Mouse (Mus musculus): ENCODE results near the gene Twist2. TPM values are rescaled to one million over a fixed set of nuclear protein-coding genes. Genes with fewer than 3 reads are reported as not detected.

Twist2 gene
- polyA plus RNA-seq, 1 experiment: 1.5 TPM

- Histone ChIP-seq H3K27ac (ENCODE audit: insufficient read depth, low read depth, low read length) (no peak overlapping the region), H3K4me3 (ENCODE audit: insufficient read depth, low read depth, low read length) (no peak overlapping the region), H3K27me3 (replicated peaks; ENCODE audit: control insufficient read depth, insufficient read depth, low read length) (no peaks in the 10 kb centered on the region), H3K4me1 (ENCODE audit: control insufficient read depth, insufficient read depth, low read length) (no peaks in the 10 kb centered on the region), H3K36me3 (ENCODE audit: control insufficient read depth, insufficient read depth, low read length) (no peaks in the 10 kb centered on the region)
- WGBS: 91% methylated on average over 7 of the region's 7 CpGs
- no peak for TF ChIP-seq POLR2A (IDR thresholded peaks at IDR 0.05; ENCODE audit: low read depth, low read length)
- no peak for TF ChIP-seq CTCF (conservative IDR thresholded peaks at IDR 0.05; ENCODE audit: insufficient read depth, insufficient read length, low read depth, low read length)
- DNase-seq: no peak
Observed at GRCm38 (mm10) chr1:91831978-91832377, 30.7 kb downstream of the Twist2 start.

GRCm38 (mm10) chr1:91839557-91839956 lies 38.3 kb downstream of the Twist2 start:
- 56% methylated on average over 6 of the region's 6 CpGs for WGBS

DNA sequence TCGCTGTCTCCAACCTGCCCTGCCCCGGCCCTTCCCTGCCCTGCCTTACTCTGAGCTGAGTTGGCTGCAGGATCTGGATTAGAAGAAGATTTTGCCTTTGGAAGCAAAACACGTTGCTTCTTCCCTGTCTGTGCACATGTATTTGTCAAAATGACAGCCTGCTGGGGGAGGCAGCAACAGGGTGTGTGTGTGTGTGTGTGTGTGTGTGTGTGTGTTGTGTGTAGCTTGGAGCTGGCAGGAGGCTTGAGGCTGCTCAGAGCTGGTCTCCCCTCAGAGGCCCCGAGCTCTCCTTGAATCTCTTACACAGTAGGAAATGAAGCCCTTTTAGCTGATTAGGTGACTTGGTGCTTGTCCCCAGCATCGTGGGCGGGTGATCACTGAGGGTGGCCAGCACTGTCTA lies 38.7 kb downstream of the Twist2 start:
- Histone ChIP-seq H3K27me3 (replicated peaks; ENCODE audit: control insufficient read depth, insufficient read depth, low read length) (no peaks in the 10 kb centered on the region), H3K4me1 (ENCODE audit: control insufficient read depth, insufficient read depth, low read length) (no peaks in the 10 kb centered on the region), H3K36me3 (ENCODE audit: control insufficient read depth, insufficient read depth, low read length) (no peaks in the 10 kb centered on the region), H3K27ac (ENCODE audit: insufficient read depth, low read depth, low read length) (no peak overlapping the region), H3K4me3 (ENCODE audit: insufficient read depth, low read depth, low read length) (no peak overlapping the region)
- no peak for DNase-seq
- WGBS: 67% methylated on average over 6 of the region's 6 CpGs
- TF ChIP-seq POLR2A (IDR thresholded peaks at IDR 0.05; ENCODE audit: low read depth, low read length) (no peak), CTCF (conservative IDR thresholded peaks at IDR 0.05; ENCODE audit: insufficient read depth, insufficient read length, low read depth, low read length) (no peak)

More at GRCm38 (mm10) chr1:91839557-91839956, 38.3 kb downstream of the Twist2 start:
- no peak for TF ChIP-seq CTCF (conservative IDR thresholded peaks at IDR 0.05; ENCODE audit: insufficient read depth, insufficient read length, low read depth, low read length)
- TF ChIP-seq POLR2A (IDR thresholded peaks at IDR 0.05; ENCODE audit: low read depth, low read length): no peak
- Histone ChIP-seq H3K36me3 (ENCODE audit: control insufficient read depth, insufficient read depth, low read length) (no peaks in the 10 kb centered on the region), H3K27ac (ENCODE audit: insufficient read depth, low read depth, low read length) (no peak overlapping the region), H3K4me3 (ENCODE audit: insufficient read depth, low read depth, low read length) (no peak overlapping the region), H3K27me3 (replicated peaks; ENCODE audit: control insufficient read depth, insufficient read depth, low read length) (no peaks in the 10 kb centered on the region), H3K4me1 (ENCODE audit: control insufficient read depth, insufficient read depth, low read length) (no peaks in the 10 kb centered on the region)
- no peak for DNase-seq

DNA sequence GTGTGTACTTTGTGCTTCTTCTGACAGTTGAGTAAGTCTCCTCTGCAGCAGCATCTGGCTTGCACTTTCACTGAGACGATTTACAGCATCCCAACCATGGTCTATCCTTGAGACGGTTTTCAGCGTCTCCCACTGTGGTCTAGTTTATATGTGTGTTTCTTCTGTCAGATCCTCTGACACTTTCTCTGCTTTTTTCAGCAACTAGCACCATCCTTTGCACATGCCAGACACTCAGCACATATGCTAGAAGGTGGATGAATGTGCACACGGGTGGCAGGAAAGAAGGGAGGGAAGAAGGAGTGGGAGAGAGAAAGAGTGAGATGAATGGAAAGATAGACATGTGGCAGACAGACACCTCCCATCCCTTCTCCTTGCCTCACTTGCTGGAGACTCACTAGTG lies 43.0 kb downstream of the Twist2 start:
- 70% methylated on average over 4 of the region's 4 CpGs for WGBS
- H3K27me3 ChIP-seq (replicated peaks; ENCODE audit: control insufficient read depth, insufficient read depth, low read length): no peaks in the 10 kb centered on the region
- H3K27ac ChIP-seq (ENCODE audit: insufficient read depth, low read depth, low read length): no peak overlapping the region

DNA sequence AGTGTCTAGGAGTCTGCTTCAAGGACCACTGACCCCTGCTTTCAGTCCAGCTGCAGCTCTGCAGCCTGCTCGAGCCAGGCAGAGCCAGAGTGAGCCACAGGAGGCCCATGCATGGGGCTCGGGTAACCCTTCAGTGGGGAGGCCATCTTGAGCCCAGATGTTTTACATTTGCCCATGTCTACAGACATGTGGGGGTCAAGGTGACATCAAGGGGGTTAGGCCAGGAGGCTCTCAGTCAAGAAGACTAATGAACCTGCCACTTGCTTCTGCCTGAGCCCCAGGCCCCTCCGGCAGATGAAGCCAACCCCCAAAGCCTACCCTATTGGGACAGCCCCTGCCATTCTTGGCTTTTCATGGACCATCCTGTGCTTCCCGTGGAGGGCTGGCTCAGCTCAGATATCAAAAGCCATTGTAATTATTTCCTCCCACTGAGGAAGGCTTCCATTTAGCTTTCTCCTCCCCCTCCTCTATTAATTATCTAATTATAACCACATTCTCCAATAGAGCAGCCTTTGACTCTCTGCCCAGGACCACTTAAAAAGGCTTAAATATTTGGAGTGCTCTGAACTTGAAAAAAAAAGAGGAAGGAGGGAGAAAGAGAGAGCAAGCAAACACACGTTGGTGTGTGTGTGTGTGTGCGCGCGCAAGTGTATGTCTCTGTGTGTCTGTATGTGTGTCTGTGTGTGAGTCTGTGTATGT lies 43.6 kb downstream of the Twist2 start:
- Histone ChIP-seq H3K4me1 (ENCODE audit: control insufficient read depth, insufficient read depth, low read length) (no peaks in the 10 kb centered on the region), H3K27me3 (replicated peaks; ENCODE audit: control insufficient read depth, insufficient read depth, low read length) (no peaks in the 10 kb centered on the region), H3K4me3 (ENCODE audit: insufficient read depth, low read depth, low read length) (no peak overlapping the region), H3K36me3 (ENCODE audit: control insufficient read depth, insufficient read depth, low read length) (no peaks in the 10 kb centered on the region), H3K27ac (ENCODE audit: insufficient read depth, low read depth, low read length) (no peak overlapping the region)
- 55% methylated on average over 8 of the region's 8 CpGs for WGBS
- no peak for DNase-seq
- TF ChIP-seq CTCF (conservative IDR thresholded peaks at IDR 0.05; ENCODE audit: insufficient read depth, insufficient read length, low read depth, low read length): no peak
- no peak for TF ChIP-seq POLR2A (IDR thresholded peaks at IDR 0.05; ENCODE audit: low read depth, low read length)

More for the DNA sequence above, 43.0 kb downstream of the Twist2 start:
- TF ChIP-seq CTCF (conservative IDR thresholded peaks at IDR 0.05; ENCODE audit: insufficient read depth, insufficient read length, low read depth, low read length) (no peak), POLR2A (IDR thresholded peaks at IDR 0.05; ENCODE audit: low read depth, low read length) (no peak)
- H3K4me3 ChIP-seq (ENCODE audit: insufficient read depth, low read depth, low read length): no peak overlapping the region
- H3K4me1 ChIP-seq (ENCODE audit: control insufficient read depth, insufficient read depth, low read length): no peaks in the 10 kb centered on the region
- H3K36me3 ChIP-seq (ENCODE audit: control insufficient read depth, insufficient read depth, low read length): no peaks in the 10 kb centered on the region
- no peak for DNase-seq

GRCm38 (mm10) chr1:91845380-91845957 lies 44.2 kb downstream of the Twist2 start:
- TF ChIP-seq CTCF (conservative IDR thresholded peaks at IDR 0.05; ENCODE audit: insufficient read depth, insufficient read length, low read depth, low read length): no peak
- TF ChIP-seq POLR2A (IDR thresholded peaks at IDR 0.05; ENCODE audit: low read depth, low read length): no peak
- H3K4me1 ChIP-seq (ENCODE audit: control insufficient read depth, insufficient read depth, low read length): no peaks in the 10 kb centered on the region
- H3K27me3 ChIP-seq (replicated peaks; ENCODE audit: control insufficient read depth, insufficient read depth, low read length): no peaks in the 10 kb centered on the region
- no peak for DNase-seq
- H3K36me3 ChIP-seq (ENCODE audit: control insufficient read depth, insufficient read depth, low read length): no peaks in the 10 kb centered on the region
- no peak overlapping the region for H3K4me3 ChIP-seq (ENCODE audit: insufficient read depth, low read depth, low read length)
- no peak overlapping the region for H3K27ac ChIP-seq (ENCODE audit: insufficient read depth, low read depth, low read length)
- 69% methylated on average over 9 of the region's 9 CpGs for WGBS

GRCm38 (mm10) chr1:91851300-91851699 lies 50.0 kb downstream of the Twist2 start:
- H3K4me1 ChIP-seq (ENCODE audit: control insufficient read depth, insufficient read depth, low read length): no peaks in the 10 kb centered on the region
- H3K36me3 ChIP-seq (ENCODE audit: control insufficient read depth, insufficient read depth, low read length): no peaks in the 10 kb centered on the region
- H3K27ac ChIP-seq (ENCODE audit: insufficient read depth, low read depth, low read length): no peak overlapping the region
- no peak overlapping the region for H3K4me3 ChIP-seq (ENCODE audit: insufficient read depth, low read depth, low read length)
- DNase-seq: no peak
- TF ChIP-seq CTCF (conservative IDR thresholded peaks at IDR 0.05; ENCODE audit: insufficient read depth, insufficient read length, low read depth, low read length) (no peak), POLR2A (IDR thresholded peaks at IDR 0.05; ENCODE audit: low read depth, low read length) (no peak)
- 73% methylated on average over 7 of the region's 7 CpGs for WGBS
- no peaks in the 10 kb centered on the region for H3K27me3 ChIP-seq (replicated peaks; ENCODE audit: control insufficient read depth, insufficient read depth, low read length)

Measured in kidney, adult 2 months (tissue).